Mouse (Mus musculus) spleen, adult 2 months (tissue): ENCODE results near the gene Grip2. TPM values are rescaled to one million over a fixed set of nuclear protein-coding genes. Genes with fewer than 3 reads are reported as not detected.
A peak's percentile ranks its signal among the peaks of the same experiment; 100 is the strongest.

ENCODE experiments used
- DNase-seq, 2 experiments: peaks; one replicate each; pipeline versions ENCODE4 v3.0.0 to v3.0.0-alpha.2; 2012 to 2021; ENCODE audit warnings: low spot score in 2 of 2, low read depth in 1 of 2
- H3K27ac ChIP-seq: fragments of 200-500 bp; 2 replicates; pipeline ENCODE4 v1.5.1; 2012; ENCODE audit warnings: low read length, inconsistent platforms; ENCODE audit not compliant: insufficient read depth
- H3K27me3 ChIP-seq: fragments of 200-500 bp; 2 replicates; pipeline ENCODE4 v1.6.1; 2012; ENCODE audit warnings: mild to moderate bottlenecking, moderate library complexity, low read length, inconsistent platforms; ENCODE audit not compliant: control insufficient read depth, insufficient read depth
- H3K36me3 ChIP-seq: fragments of 200-500 bp; 2 replicates; pipeline ENCODE4 v1.6.1; 2012; ENCODE audit warnings: mild to moderate bottlenecking, low read length, inconsistent platforms; ENCODE audit not compliant: control insufficient read depth, insufficient read depth
- H3K4me1 ChIP-seq: fragments of 200-500 bp; 2 replicates; pipeline ENCODE4 v1.6.1; 2011; ENCODE audit warnings: inconsistent platforms; ENCODE audit not compliant: control insufficient read depth, insufficient read depth, insufficient read length
- H3K4me3 ChIP-seq: fragments of 200-500 bp; 2 replicates; pipeline ENCODE4 v1.5.1; 2011; ENCODE audit warnings: mild to moderate bottlenecking, inconsistent platforms; ENCODE audit not compliant: insufficient read depth, insufficient read length; ENCODE audit errors: extremely low read depth
- CTCF ChIP-seq: fragments of 200-500 bp; IDR thresholded peaks from 2 replicates; pipeline ENCODE4 v1.5.1; 2011; ENCODE audit warnings: mild to moderate bottlenecking, inconsistent platforms; ENCODE audit not compliant: insufficient read depth, insufficient read length, insufficient replicate concordance; ENCODE audit errors: extremely low read depth
- POLR2A ChIP-seq: fragments of 200-500 bp; IDR thresholded peaks from 2 replicates; pipeline ENCODE4 v1.6.1; 2011; ENCODE audit warnings: low read depth, low read length, inconsistent platforms
- WGBS: fragments of 180-500 bp; shearing (Covaris S2); methylation state at CpG from one replicate; pipeline ENCODE4 v1.1.7; 2018; 5-methylcytosine and 5-hydroxymethylcytosine counted together
- polyA plus RNA-seq: library from polyadenylated mRNA; depleted of rRNA; stranded (reverse); fragments of >200 nt; gene quantifications from 2 replicates; pipeline ENCODE4 v1.2.3, GENCODE M21; 2012; rRNA removed

Grip2 gene
- polyA plus RNA-seq, 1 experiment = 1.5 TPM

DNA sequence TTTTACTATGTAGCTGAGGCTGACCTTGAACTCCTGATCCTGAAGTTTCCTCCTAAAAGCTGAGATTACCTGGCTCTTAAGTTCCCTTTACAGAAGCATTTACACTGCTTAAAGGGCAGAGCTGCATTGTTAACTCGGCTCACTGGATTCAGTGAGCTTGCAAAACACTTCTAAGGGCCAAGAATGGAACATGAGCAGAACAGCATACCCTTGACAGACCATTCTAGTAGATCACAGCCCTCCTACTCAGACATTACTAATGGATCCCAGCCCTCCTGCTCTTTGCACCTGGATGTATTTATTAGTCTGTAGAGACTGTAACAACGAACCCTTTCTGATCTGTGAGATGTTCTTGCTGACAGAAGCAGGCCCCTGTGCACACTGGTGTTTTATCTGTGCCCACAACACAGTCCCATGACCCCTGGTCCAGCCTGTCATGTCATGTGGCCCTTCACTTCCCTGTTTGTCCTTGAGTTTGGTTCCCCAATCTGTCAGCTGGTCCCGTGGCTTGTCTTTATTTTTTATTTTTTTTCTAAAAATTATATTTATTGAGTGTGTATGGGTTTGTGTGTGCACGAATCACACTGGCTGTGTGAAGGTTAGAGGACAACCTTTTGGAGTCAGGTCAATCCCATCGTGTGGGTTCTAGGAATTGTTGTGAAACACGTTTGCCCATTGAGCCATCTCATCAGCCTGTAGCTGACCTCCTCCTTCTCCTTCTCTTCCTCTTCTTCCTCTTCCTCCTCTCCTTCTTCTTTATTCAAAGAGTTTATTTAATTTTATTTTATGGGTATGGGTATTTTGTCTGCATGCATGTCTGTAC, 110.9 kb downstream of the Grip2 start:
- no peak overlapping the region for H3K27ac ChIP-seq

DNA sequence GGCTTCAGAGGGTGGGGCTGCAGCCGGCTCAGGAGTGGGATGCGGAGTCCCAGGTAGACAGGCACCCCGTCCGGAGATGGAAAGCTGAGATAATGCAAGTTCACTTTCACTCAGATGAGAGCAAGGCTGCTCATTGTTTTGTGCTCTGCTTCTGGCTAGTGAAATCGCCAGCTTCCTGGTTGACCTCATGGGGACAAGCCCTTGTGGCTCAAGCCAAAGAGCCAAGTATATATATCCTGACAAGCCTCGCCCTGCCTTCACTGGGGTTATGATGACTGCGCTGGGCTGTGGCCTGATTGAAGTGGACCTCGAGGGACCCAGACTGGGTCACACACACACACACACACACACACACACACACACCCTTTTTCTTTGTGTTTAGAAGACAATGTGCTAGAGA, 112.0 kb downstream of the Grip2 start:
- peaks cover 4% of the 10 kb centered on the region; the same call in 1 of the 2 replicates for H3K36me3 ChIP-seq
- H3K27me3 ChIP-seq = no peaks in the 10 kb centered on the region
- H3K4me3 ChIP-seq = no peak overlapping the region
- no peak for DNase-seq
- H3K4me1 ChIP-seq = peaks cover 15% of the 10 kb centered on the region; the same call in 1 of the 2 replicates
- TF ChIP-seq POLR2A (no peak), CTCF (no peak)
- H3K27ac ChIP-seq = no peak overlapping the region
- WGBS = 81% methylated on average over 8 of the region's 8 CpGs

More for the DNA sequence above, 110.9 kb downstream of the Grip2 start:
- H3K36me3 ChIP-seq = peaks cover 5% of the 10 kb centered on the region
- H3K4me1 ChIP-seq = peaks cover 15% of the 10 kb centered on the region; the same call in 1 of the 2 replicates
- no peaks in the 10 kb centered on the region for H3K27me3 ChIP-seq
- no peak for TF ChIP-seq CTCF
- H3K4me3 ChIP-seq = no peak overlapping the region
- WGBS = 56% methylated on average over 6 of the region's 6 CpGs
- DNase-seq = no peak

DNA sequence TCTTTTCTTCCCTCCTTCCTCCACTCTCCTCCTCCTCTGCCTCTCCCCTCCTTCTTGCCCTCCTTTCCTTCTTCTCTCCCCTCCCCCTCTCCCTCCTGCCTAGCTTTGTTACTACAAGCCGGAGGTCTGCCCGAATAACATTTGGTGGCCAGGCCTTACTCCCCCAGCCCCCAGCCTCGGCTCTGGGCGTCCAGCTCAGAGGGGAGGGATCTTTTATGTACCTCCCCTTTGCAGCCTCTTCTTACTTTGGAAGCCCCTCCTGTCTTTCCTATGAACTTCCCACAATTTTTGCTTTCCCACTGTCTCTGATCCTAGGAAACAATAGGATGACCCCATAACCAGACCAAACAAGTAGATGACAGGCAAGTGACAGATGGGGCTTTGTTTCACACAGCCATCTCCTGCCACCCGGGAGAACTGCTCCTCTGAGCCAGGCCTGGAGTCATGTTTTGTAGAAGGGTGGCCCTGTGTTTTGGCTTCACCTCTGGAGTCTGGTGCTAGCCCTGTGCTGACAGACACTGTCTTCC, 113.6 kb downstream of the Grip2 start:
- WGBS = 59% methylated on average over 5 of the region's 5 CpGs
- Histone ChIP-seq H3K4me3 (no peak overlapping the region), H3K27ac (peak overlapping the region; percentile 66), H3K27me3 (no peaks in the 10 kb centered on the region), H3K4me1 (peaks cover 15% of the 10 kb centered on the region; the same call in 1 of the 2 replicates), H3K36me3 (peaks cover 5% of the 10 kb centered on the region)
- DNase-seq = no peak
- no peak for TF ChIP-seq CTCF
- TF ChIP-seq POLR2A = no peak

DNA sequence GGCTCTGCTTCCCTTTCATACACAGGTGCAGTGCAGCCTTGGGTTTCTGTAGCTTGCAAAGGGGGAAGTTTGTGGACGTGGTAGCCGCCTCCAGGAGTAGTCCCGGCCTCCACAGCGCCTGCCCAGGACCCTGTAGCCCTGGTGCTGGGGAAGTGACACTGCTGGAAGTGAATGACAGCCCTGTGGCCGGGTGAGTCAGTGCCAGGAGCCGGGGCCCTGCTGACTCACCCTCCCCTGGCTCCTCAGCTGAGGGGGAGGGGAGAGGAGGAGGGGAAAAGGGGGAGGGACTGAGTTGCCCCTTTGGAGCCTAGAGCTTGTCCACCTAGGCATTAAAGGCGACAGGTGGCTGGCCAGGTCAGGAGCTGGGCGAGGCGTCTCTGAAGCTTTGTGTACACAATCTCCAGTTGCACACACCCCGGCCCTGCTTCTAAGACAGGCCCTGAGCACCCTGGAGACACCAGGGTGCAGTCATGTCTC, 114.2 kb downstream of the Grip2 start:
- Histone ChIP-seq H3K4me3 (no peak overlapping the region), H3K27ac (peak overlapping the region; percentile 66)

DNA sequence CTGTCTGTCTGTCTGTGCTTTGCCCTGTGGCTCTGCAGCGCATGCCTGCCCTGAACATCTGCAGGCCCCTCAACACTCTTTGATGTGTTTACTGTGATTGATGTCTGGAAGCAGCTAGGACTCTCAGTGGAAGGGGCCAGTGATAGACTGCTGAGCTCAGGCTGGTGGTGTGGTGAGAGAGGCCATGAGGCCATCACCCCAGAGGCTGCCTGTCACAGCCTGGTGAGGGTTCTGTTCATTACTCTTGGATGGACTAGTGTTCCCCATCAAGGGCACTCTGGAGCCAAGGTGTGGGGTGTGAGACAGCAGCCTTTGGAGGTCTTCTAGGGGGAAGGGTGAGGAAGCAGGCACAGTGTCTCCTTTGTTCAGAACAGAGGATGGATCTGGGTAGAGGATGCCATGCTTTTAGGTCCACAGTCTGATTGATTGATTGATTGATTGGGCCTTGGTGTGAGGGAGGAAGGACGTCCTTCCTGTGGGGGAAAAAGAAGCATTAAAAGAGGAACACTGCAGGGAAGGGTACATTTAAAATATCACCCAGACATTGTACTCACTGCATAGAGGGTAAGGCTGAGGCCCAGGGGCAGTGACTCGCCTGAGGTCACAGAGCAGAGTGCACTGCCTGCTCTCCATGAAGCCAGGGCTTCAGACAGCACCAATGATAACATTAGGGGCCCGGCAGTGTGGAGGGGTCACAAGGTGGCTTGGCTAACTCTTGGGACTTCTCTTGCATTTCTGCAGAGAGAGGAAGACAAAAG, 114.8 kb downstream of the Grip2 start:
- Histone ChIP-seq H3K27ac (peak overlapping the region; percentile 60), H3K36me3 (peaks cover 7% of the 10 kb centered on the region), H3K4me1 (peaks cover 15% of the 10 kb centered on the region; the same call in 1 of the 2 replicates), H3K4me3 (no peak overlapping the region), H3K27me3 (no peaks in the 10 kb centered on the region)
- TF ChIP-seq CTCF (no peak), POLR2A (no peak)
- no peak for DNase-seq
- WGBS = 35% methylated on average over 4 of the region's 4 CpGs

More for the DNA sequence above, 114.2 kb downstream of the Grip2 start:
- TF ChIP-seq CTCF (no peak), POLR2A (no peak)
- Histone ChIP-seq H3K36me3 (peaks cover 7% of the 10 kb centered on the region), H3K27me3 (no peaks in the 10 kb centered on the region), H3K4me1 (peaks cover 15% of the 10 kb centered on the region; the same call in 1 of the 2 replicates)
- DNase-seq = peak in 1 of 2 experiments; percentile 37
- 30% methylated on average over 10 of the region's 10 CpGs for WGBS

Other genes with a start within 250 kb of the Grip2 start
- gene Slc6a6, start 143.2 kb downstream of the Grip2 start, polyA plus RNA-seq = 76.1 and 93.6 TPM in 2 replicates
- 2.0 and 2.4 TPM in 2 replicates for gene Ccdc174, start 50.8 kb upstream of the Grip2 start, polyA plus RNA-seq
- 0.14 and 0.16 TPM in 2 replicates for gene 4930590J08Rik, start 75.6 kb upstream of the Grip2 start, polyA plus RNA-seq
- 5.9 and 7.1 TPM in 2 replicates for gene Fgd5, start 151.6 kb upstream of the Grip2 start, polyA plus RNA-seq